Mouse (Mus musculus) intestine, embryonic 16.5 days (tissue): ENCODE measurements around the gene Arl4d. TPM values are rescaled to one million over a fixed set of nuclear protein-coding genes. Genes with fewer than 3 reads are reported as not detected.

ENCODE experiments used
- ATAC-seq: fragments of 200-750 bp; cut with Nextera tagmentation; 2 replicates; pipeline ENCODE4 v1.8.0; 2017; ENCODE audit warnings: moderate TSS enrichment, moderate library complexity
- H3K27ac ChIP-seq: fragments of 300-500 bp; sonication (generic); 2 replicates; pipeline ENCODE4 v1.5.1; 2014; ENCODE audit warnings: mild to moderate bottlenecking, low read length
- H3K27me3 ChIP-seq: fragments of 300-500 bp; sonication (generic); replicated peaks from 2 replicates; pipeline ENCODE4 v1.6.1; 2014; ENCODE audit warnings: low read length, control low read depth, mixed read lengths; ENCODE audit not compliant: control insufficient read depth, insufficient read depth
- H3K36me3 ChIP-seq: fragments of 300-500 bp; sonication (generic); 2 replicates; pipeline ENCODE4 v1.6.1; 2014; ENCODE audit warnings: low read length, control low read depth; ENCODE audit not compliant: control insufficient read depth, insufficient read depth
- H3K4me1 ChIP-seq: fragments of 300-500 bp; sonication (generic); 2 replicates; pipeline ENCODE4 v1.6.1; 2014; ENCODE audit warnings: low read length, control low read depth, mixed read lengths; ENCODE audit not compliant: control insufficient read depth, insufficient read depth
- H3K4me2 ChIP-seq: fragments of 300-500 bp; sonication (generic); 2 replicates; pipeline ENCODE4 v1.6.1; 2014; ENCODE audit warnings: low read depth, low read length, control low read depth
- H3K4me3 ChIP-seq: fragments of 300-500 bp; sonication (generic); 2 replicates; pipeline ENCODE4 v1.5.1; 2014; ENCODE audit warnings: mild to moderate bottlenecking, low read length
- H3K9ac ChIP-seq: fragments of 300-500 bp; sonication (generic); 2 replicates; pipeline ENCODE4 v1.6.1; 2014; ENCODE audit warnings: low read depth, low read length
- H3K9me3 ChIP-seq: fragments of 300-500 bp; sonication (generic); 2 replicates; pipeline ENCODE4 v1.6.1; 2016; ENCODE audit warnings: low read length, control low read depth; ENCODE audit not compliant: control insufficient read depth
- WGBS: fragments of 180-500 bp; shearing (Covaris S2); extraction: QIAGEN DNeasy Blood & Tissue Kit; methylation state at CpG from one replicate; pipeline ENCODE4 v1.1.7; 2014; 5-methylcytosine and 5-hydroxymethylcytosine counted together
- polyA plus RNA-seq: library from polyadenylated mRNA; unstranded; fragments of >200 nt; fragmentation: Nextera tagmentation; extraction: Ambion mirVana; gene quantifications from 2 replicates; pipeline ENCODE4 v1.2.1, GENCODE M21; 2015

Gene Arl4d
- polyA plus RNA-seq, 1 experiment from 2014 or later = 6.6 TPM

DNA sequence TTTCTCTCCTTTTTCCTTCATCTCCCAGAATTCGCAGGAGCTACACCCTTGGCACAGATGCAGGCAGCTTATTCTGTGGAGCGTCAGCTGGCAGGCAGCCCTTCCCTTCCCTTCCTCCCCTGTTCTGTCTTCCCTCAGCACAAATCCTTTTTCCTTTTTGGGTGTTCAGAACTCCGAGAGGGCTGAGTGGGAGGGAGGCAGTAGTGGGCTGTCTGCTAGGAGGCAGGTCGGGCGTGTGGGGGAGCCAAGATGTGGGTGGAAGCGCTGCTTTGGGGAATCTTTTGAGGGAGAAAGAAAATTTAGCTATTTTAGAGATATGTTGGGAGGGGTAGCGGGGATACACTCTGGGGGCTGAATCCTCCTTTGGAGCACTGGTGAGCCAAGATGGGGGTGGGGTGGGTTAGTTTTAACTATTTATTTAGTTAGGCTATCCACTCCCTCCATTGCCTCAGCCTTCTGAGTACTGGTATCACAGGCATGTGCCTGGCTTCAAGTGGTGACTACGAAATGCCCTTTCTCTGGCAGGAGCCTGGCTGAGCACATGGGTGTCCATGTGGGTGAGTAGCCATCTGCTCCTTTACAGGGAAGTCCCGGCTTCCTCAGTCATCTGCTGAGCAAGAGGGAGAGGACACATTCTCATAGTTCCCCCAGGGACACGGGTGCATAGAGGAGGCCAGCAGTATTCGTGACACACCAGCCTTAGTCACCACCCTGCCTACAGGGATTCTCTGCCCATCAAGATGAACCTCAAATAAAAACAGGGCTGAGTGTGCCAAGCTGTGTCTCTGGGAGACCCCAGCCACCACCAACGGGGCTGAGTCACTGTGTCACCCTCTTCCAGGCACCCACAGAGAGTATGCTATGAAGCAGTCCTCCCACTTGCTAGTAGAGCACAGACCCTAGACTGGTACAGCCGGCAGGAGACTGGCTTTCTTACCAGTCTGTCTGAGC, 22.3 kb downstream of the Arl4d start:
- H3K27ac ChIP-seq = peak overlapping the region; percentile 87
- H3K27me3 ChIP-seq = no peaks in the 10 kb centered on the region
- no peak overlapping the region for H3K4me3 ChIP-seq
- no peak overlapping the region for H3K4me2 ChIP-seq
- H3K4me1 ChIP-seq = 0 out of 2 replicates have a peak, but pooled peaks cover 6% of the 10 kb centered on the region
- H3K9me3 ChIP-seq = no peaks in the 10 kb centered on the region
- 0 out of 2 replicates have a peak overlapping the region, but pooled peaks have one; percentile 2 for H3K9ac ChIP-seq
- H3K36me3 ChIP-seq = no peaks in the 10 kb centered on the region
- 44% methylated on average over 13 of the region's 13 CpGs for WGBS
- ATAC-seq = peak; percentile 80

DNA sequence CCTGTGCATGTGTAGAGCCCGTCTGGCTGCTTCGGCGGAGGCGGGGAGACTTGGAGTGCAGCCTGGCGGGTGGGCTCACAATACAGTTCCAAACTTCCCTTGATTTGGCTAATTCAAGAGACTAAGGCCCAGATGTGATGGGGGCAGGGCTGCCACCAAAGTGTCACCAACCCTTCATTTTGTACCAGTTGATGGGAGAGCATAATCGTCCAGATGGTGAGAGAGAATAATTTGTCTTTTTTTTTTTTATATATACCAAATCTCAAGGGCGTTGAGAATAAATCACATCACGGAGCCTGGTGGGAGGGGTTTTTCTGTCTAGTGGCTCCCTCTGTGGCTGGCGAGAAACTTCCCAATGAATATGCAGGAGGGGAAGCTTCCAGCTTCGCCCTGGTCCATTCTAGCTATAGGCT, 24.4 kb downstream of the Arl4d start:
- no peak for ATAC-seq
- no peak overlapping the region for H3K27ac ChIP-seq
- no peaks in the 10 kb centered on the region for H3K36me3 ChIP-seq
- H3K4me2 ChIP-seq = no peak overlapping the region
- WGBS = 67% methylated on average over 10 of the region's 10 CpGs
- 0 out of 2 replicates have a peak, but pooled peaks cover 6% of the 10 kb centered on the region for H3K4me1 ChIP-seq
- no peak overlapping the region for H3K4me3 ChIP-seq
- no peaks in the 10 kb centered on the region for H3K27me3 ChIP-seq
- no peaks in the 10 kb centered on the region for H3K9me3 ChIP-seq
- H3K9ac ChIP-seq = no peak overlapping the region

DNA sequence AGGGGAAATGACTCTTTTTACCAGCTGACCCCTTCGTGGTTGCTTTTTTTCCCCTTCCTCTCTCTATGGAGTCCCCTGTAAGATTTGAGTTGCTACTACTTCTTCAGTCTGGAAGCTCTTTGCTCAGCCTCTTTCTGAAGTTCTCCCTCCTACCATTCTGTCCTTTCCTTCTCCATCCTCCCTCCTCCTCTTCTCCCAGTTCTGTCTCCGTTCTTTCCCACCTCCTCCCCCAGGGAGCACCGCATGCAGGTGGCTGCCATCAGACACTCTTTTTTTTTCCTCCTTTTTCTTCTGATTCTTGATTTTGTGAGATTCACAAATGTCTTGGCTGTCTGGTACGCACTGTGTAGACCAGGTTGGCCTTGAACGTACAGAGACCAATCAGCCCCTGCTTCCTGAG, 25.0 kb downstream of the Arl4d start:
- 70% methylated on average over 5 of the region's 5 CpGs for WGBS
- no peaks in the 10 kb centered on the region for H3K27me3 ChIP-seq
- ATAC-seq = no peak
- no peaks in the 10 kb centered on the region for H3K9me3 ChIP-seq
- H3K27ac ChIP-seq = no peak overlapping the region
- no peak overlapping the region for H3K4me2 ChIP-seq
- peaks cover 7% of the 10 kb centered on the region for H3K4me1 ChIP-seq
- H3K4me3 ChIP-seq = no peak overlapping the region
- no peak overlapping the region for H3K9ac ChIP-seq
- no peaks in the 10 kb centered on the region for H3K36me3 ChIP-seq

DNA sequence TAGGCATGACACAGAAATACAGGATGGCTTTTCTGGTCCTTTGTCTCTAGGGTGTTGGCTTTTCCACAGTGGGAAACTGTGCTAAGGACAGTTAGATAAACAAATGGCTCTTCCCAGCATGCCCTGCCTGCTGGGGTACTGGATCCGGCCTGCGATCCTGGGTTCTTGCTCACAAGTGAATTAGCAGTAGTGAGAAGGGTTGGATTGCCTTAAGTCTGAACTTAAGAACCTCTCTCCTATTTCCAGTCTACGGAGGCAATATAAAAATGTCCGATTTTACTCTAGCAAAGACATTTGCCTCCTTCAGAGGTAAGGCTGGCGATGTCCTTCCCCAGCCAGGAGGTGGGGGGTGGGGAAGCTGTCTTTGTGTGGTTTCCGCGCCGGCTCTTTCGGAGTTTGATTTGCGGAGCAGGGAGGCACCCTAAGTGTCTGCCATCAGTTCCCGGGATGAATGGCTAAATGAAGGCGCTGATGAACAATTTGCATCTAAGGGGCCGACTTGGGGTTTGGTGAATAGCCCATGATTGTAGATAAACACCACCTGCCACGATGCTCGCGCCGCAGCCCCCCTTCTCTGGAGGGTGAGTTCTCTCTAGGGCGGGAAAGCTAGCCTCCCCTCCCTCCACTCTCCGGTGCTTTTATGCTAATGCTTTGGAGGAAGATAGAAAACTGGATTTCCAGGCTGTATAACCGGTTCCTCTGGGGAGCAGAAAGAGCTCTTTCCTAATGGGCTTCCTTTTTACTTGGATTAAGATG, 30.7 kb downstream of the Arl4d start:
- H3K4me3 ChIP-seq = peak overlapping the region; percentile 32
- no peaks in the 10 kb centered on the region for H3K36me3 ChIP-seq
- 4% methylated on average over 20 of the region's 20 CpGs for WGBS
- H3K27ac ChIP-seq = peak overlapping the region; percentile 24; the same call in 1 of the 2 replicates
- H3K4me1 ChIP-seq = peaks cover 28% of the 10 kb centered on the region
- H3K27me3 ChIP-seq = no peaks in the 10 kb centered on the region
- peak; percentile 75 for ATAC-seq
- no peaks in the 10 kb centered on the region; the same call in 1 of the 2 replicates for H3K9me3 ChIP-seq
- H3K9ac ChIP-seq = peak overlapping the region; percentile 46
- peak overlapping the region; percentile 61 for H3K4me2 ChIP-seq

DNA sequence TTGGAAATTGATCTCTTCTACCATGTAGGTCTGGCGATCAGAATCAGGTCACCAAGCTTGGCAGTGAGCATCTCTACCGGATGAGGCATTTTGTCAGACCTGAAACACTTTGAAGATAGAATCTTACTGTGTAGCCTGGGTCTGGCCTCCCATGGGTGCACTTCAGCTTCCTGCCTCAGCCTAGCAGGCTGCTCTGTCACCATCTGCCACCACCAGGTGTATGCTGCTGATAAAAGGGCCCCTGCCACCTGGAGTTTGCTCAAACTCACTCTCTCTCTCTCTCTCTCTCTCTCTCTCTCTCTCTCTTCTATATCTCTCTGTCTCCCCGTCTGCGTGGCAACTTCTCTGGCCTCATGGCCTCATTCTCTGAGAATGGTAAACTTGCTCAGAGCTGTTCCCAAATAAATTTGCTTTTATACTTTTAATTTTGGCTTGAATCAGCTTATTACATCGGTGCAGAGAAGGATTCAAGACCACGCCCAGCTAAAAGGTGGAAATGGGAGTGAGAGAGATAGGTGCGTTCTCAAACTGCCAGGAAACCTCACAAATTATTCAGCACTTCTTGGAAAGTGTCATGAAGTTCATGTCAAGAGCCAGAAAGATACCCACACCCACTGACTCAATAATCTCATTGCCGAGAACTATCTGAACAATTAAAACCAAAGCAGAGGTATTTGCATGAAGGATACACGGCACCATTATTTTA, 32.0 kb downstream of the Arl4d start:
- H3K4me2 ChIP-seq = no peak overlapping the region
- ATAC-seq = peak; percentile 37; the same call in 1 of the 2 replicates

DNA sequence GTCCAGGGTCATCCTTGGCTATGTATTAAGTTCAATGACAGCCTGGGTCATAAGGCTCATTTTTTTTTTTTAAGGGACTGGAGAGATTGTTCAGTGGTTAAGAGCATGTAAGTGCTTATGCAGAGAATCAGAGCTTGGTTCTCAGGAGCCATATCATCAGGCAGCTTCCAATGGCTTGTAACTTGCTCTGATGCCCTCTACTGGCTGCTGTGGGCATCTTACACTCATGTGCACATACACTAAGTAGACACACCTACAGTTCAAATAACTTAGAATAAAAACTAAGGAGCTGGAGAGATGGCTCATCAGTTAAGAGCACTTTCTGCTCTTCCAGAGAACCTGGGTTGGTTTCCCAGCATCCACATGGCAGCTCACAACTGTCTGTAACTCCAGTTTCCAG, 32.8 kb downstream of the Arl4d start:
- Histone ChIP-seq H3K4me3 (no peak overlapping the region), H3K27me3 (no peaks in the 10 kb centered on the region)

More for the DNA sequence above, 32.0 kb downstream of the Arl4d start:
- Histone ChIP-seq H3K4me3 (no peak overlapping the region), H3K36me3 (no peaks in the 10 kb centered on the region), H3K27me3 (no peaks in the 10 kb centered on the region), H3K9ac (no peak overlapping the region), H3K9me3 (no peaks in the 10 kb centered on the region; the same call in 1 of the 2 replicates), H3K27ac (no peak overlapping the region), H3K4me1 (peaks cover 28% of the 10 kb centered on the region)
- 91% methylated on average over 9 of the region's 9 CpGs for WGBS

DNA sequence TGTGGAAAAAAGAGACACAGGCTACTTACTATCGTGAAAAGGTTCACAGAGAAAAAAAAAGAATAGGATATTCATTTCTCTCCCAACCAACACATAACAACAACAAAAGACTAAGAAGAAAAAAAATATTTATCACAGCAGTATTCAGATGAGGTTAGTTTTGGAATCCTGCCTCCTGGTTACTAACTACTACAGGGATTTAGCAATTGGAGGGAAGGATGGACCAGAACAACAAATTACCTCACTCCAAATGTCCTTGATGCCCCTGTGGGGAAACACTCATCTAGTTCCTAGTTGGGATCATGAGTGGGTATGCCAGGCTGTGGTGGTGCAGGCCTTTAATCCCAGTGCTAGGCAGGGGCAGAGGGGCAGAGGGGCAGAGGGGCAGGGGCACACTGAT, 34.2 kb downstream of the Arl4d start:
- WGBS = 96% methylated on average over 1 of the region's 1 CpGs
- H3K36me3 ChIP-seq = no peaks in the 10 kb centered on the region
- no peak overlapping the region for H3K4me2 ChIP-seq
- ATAC-seq = no peak
- H3K9ac ChIP-seq = no peak overlapping the region
- H3K27me3 ChIP-seq = no peaks in the 10 kb centered on the region
- H3K4me3 ChIP-seq = no peak overlapping the region
- peaks cover 36% of the 10 kb centered on the region for H3K4me1 ChIP-seq
- H3K9me3 ChIP-seq = no peaks in the 10 kb centered on the region; the same call in 1 of the 2 replicates
- no peak overlapping the region for H3K27ac ChIP-seq

More for the DNA sequence above, 32.8 kb downstream of the Arl4d start:
- H3K4me2 ChIP-seq = no peak overlapping the region
- H3K27ac ChIP-seq = no peak overlapping the region
- H3K9me3 ChIP-seq = no peaks in the 10 kb centered on the region; the same call in 1 of the 2 replicates
- no peaks in the 10 kb centered on the region for H3K36me3 ChIP-seq
- H3K4me1 ChIP-seq = peaks cover 28% of the 10 kb centered on the region
- H3K9ac ChIP-seq = no peak overlapping the region
- ATAC-seq = no peak

DNA sequence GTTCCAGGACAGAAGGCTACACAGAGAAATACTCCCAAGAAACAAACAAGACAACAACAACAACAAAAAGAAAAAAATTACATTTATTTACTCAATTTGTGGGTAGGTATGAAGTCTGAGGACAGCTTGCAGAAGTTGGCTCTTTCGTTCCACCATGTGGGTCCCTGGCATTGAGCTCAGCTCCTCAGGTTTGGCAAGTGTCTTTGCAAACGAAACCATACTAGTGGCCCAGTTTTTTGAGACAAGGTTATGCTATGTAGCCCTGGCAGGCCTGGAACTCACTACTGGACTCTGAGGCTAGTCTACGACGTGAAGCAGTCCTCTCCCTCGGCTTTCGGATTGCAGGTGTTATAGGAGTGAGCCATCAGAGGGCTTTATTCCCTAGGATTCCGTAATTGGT, 34.6 kb downstream of the Arl4d start:
- WGBS = 56% methylated on average over 7 of the region's 7 CpGs
- peaks cover 37% of the 10 kb centered on the region for H3K4me1 ChIP-seq
- no peaks in the 10 kb centered on the region for H3K27me3 ChIP-seq
- H3K9me3 ChIP-seq = no peaks in the 10 kb centered on the region; the same call in 1 of the 2 replicates
- H3K4me2 ChIP-seq = no peak overlapping the region
- H3K36me3 ChIP-seq = no peaks in the 10 kb centered on the region
- no peak overlapping the region for H3K27ac ChIP-seq
- H3K4me3 ChIP-seq = no peak overlapping the region
- no peak overlapping the region for H3K9ac ChIP-seq
- ATAC-seq = no peak

DNA sequence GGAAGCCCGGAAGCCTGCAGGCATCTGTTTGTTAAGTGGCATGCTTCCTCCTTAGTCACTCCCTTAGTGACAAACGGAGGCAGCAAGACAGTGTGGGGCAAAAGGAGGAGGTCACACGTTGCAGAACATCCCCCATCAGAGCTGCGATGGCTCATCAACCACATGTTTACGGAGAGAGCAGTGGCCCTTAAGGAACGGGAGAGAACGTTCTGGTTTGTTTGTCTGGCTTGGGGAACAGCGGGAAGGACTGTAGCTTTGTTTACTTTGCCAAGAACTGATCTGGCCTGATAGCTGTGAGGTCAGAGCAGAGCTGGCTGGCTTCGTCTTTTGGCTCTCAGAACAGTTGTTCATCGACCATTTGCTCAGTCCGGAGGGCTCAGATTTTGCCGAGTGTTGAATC, 35.1 kb downstream of the Arl4d start:
- Histone ChIP-seq H3K27me3 (no peaks in the 10 kb centered on the region), H3K4me2 (no peak overlapping the region), H3K9ac (no peak overlapping the region), H3K9me3 (no peaks in the 10 kb centered on the region; the same call in 1 of the 2 replicates), H3K4me3 (no peak overlapping the region), H3K4me1 (peaks cover 35% of the 10 kb centered on the region), H3K36me3 (no peaks in the 10 kb centered on the region), H3K27ac (no peak overlapping the region)
- 12% methylated on average over 12 of the region's 12 CpGs for WGBS
- ATAC-seq = peak; percentile 47; the same call in 1 of the 2 replicates
